Mouse (Mus musculus): ENCODE results near the gene I0C0044D17Rik. TPM values are rescaled to one million over a fixed set of nuclear protein-coding genes. Genes with fewer than 3 reads are reported as not detected.

The I0C0044D17Rik gene
- total RNA-seq, 2 experiments from 2014 or later, result not detected

DNA sequence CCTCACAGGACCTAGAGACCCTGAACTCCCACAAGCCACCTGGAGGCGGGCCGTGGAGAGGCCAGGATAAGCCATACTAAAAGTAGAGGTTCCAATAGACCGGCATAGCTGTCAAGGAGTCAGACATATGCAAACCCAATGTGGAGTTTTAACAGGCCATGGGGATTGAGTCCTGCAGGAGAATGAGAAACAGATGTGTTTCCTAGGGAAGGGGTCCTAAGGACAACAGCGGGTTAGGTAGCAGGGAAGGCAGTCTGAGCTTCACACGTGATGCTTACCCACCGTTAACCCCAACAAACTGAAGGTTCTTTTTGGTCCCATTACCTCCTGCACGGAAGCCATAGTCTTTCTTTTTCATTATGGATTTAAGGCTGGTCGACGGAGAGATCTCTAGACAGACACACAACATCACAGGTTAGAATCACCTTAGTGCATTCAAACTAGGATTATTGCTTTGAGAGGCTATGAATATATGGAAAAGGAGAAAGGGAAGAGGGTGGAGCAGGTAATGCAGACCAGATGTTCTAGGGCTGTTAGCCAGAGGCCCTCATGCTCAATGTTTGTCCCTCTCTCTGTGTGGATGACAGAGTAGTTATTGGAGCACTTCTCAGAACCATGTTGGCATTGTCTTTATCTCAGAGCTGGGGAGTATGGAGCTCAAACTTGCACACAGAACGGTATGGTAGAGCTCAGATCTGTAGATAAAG, 46.8 kb downstream of the I0C0044D17Rik start:
- DNase-seq, result no peak

DNA sequence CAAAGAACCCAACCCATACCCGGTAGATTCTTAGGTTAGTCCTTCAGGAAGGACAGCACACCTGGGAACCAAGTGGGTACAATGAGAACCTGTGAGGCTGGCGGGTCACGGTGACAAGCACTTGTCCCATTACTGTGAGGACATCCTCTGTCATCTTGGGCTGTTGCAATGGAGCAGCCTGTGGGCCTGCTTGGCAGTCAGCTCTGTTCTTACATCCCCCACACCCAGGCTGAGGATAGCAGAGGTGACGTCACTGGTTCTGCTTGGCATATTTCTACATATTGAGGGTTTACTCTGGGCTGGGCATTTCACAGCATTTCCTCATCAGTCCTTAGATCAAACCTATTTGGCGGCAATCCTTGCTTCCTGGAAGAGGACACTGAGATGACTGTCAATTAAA, 49.9 kb downstream of the I0C0044D17Rik start:
- no peak for DNase-seq

Other genes starting within 250 kb of the I0C0044D17Rik start
- not detected for gene L1td1, start 97.1 kb downstream of the I0C0044D17Rik start, total RNA-seq (2021)
- gene Kank4, start 6.3 kb downstream of the I0C0044D17Rik start, total RNA-seq (2021), result 1 to 10 TPM; 4.5 to 5.5 TPM
- 10 to 100 TPM; 18.7 to 19.2 TPM for gene Usp1, start 100.0 kb upstream of the I0C0044D17Rik start, total RNA-seq (2021)
- gene Angptl3, start 207.1 kb upstream of the I0C0044D17Rik start, total RNA-seq (2021), result not detected